Mouse (Mus musculus): ENCODE data around the gene Inpp5k. TPM values are rescaled to one million over a fixed set of nuclear protein-coding genes. Genes with fewer than 3 reads are reported as not detected.

Inpp5k gene
- total RNA-seq, 2 experiments from 2014 or later, result 46.3 to 47.0 TPM

GRCm38 (mm10) chr11:75654471-75655390 lies 23.9 kb downstream of the Inpp5k start:
- no peak for DNase-seq

DNA sequence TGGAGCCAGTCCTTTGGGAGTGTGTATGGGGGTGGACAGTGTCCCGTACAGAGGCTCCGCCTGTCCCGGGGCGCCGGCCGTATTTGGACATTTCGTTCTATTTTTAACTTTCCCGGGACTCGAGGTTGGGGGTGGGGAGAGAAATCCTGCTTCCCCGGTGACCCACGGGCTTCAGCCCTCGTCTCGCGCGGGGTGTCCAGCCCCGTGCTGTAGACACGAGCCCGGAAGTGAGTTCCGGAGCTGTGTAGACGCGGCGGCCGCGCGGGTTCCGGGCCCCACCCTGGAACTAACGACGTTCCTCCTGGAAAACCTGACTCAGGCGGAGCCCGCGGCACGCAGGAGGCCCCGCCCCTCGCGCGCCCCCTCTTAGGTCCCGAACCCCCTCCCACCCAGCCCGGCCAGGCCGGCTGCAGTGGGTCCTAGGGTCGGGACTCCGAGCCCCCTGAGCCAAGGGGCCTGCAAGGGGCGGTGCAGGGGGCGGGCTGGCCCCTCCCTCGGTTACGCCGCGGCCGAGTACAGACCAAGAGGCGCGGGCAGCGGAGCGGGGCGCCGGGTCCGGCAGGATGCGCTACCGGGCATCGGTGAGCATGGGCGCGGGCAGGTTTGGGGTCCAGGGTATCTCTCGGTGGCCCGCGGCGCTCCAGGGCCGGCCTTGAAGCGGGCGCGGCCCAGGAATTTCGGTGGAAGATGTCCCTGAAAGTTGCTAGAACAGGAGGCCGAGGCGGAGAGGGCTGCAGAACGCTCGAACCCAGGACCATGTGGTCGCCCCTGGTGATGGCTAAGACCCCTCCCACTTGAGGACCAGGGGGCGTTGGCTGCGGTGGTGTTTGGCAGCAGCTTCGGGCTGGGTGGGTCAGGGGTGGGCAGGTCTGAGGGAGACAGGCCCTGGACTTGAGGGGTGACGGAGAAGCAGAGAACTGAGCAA lies 25.1 kb downstream of the Inpp5k start:
- peak in 1 of 2 experiments; percentile 53 for DNase-seq

GRCm38 (mm10) chr11:75656621-75657590 lies 26.1 kb downstream of the Inpp5k start:
- DNase-seq, result no peak

DNA sequence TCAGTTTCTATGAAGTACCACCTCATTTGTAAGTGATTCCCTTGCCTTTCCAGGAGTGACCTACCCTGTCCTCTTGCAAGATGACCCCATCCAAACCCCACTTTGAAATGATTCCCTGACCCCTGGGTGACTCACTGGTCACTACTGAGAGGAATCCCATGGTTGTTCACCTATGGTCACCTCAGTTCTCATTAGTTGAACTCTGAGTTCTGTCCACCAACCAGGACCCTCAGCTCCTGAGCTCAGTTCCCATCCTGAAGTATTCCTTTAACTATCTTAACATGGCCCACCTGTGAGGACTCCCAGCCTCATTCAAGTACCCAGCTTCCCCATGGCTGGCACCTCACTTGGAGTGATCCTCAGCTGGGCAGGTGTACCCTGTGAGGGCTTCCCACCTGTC lies 27.1 kb downstream of the Inpp5k start:
- no peak for DNase-seq

DNA sequence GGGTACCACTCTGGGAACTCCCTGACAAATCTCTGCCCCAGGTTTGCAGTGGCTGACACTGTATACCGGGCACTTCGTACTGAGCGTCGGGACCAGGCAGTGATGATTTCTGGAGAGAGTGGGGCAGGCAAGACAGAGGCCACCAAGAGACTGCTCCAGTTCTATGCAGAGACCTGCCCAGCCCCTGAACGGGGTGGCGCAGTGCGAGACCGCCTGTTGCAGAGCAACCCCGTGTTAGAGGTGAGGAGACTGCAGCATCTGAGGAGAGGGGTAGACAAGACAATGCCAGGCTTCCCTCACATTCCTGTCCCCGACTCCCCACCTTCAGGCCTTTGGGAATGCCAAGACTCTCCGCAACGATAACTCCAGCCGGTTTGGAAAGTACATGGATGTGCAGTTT lies 27.5 kb downstream of the Inpp5k start:
- DNase-seq, result no peak

GRCm38 (mm10) chr11:75658996-75659750 lies 28.4 kb downstream of the Inpp5k start:
- DNase-seq, result no peak

GRCm38 (mm10) chr11:75660081-75660590 lies 29.3 kb downstream of the Inpp5k start:
- DNase-seq, result no peak

GRCm38 (mm10) chr11:75660941-75661800 lies 30.4 kb downstream of the Inpp5k start:
- DNase-seq, result no peak

GRCm38 (mm10) chr11:75662131-75662530 lies 31.3 kb downstream of the Inpp5k start:
- DNase-seq, result no peak

GRCm38 (mm10) chr11:75666296-75666695 lies 35.5 kb downstream of the Inpp5k start:
- DNase-seq, result no peak

- no peak for DNase-seq
These were observed 37.8 kb downstream of the Inpp5k start for GRCm38 (mm10) chr11:75668621-75669020.

GRCm38 (mm10) chr11:75669176-75669852 lies 38.5 kb downstream of the Inpp5k start:
- no peak for DNase-seq

DNA sequence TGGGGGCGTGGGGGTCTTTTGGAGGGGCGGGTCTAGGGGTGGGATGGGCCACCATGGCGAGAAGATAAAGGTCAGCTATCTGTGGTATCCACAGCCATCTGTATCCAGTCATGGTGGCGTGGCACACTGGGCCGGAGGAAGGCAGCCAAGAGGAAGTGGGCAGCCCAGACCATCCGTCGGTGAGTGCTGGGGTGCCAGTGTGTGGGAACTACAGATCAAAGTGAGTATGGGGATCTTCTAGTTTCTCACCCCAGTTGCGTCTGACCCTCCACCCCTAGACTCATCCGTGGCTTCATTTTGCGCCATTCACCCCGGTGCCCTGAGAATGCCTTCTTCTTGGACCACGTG lies 39.0 kb downstream of the Inpp5k start:
- no peak for DNase-seq

GRCm38 (mm10) chr11:75671426-75672180 lies 40.8 kb downstream of the Inpp5k start:
- no peak for DNase-seq

- no peak for DNase-seq
These were observed 42.6 kb downstream of the Inpp5k start for GRCm38 (mm10) chr11:75673411-75673810.

GRCm38 (mm10) chr11:75674875-75675274 lies 44.1 kb downstream of the Inpp5k start:
- no peak for DNase-seq

DNA sequence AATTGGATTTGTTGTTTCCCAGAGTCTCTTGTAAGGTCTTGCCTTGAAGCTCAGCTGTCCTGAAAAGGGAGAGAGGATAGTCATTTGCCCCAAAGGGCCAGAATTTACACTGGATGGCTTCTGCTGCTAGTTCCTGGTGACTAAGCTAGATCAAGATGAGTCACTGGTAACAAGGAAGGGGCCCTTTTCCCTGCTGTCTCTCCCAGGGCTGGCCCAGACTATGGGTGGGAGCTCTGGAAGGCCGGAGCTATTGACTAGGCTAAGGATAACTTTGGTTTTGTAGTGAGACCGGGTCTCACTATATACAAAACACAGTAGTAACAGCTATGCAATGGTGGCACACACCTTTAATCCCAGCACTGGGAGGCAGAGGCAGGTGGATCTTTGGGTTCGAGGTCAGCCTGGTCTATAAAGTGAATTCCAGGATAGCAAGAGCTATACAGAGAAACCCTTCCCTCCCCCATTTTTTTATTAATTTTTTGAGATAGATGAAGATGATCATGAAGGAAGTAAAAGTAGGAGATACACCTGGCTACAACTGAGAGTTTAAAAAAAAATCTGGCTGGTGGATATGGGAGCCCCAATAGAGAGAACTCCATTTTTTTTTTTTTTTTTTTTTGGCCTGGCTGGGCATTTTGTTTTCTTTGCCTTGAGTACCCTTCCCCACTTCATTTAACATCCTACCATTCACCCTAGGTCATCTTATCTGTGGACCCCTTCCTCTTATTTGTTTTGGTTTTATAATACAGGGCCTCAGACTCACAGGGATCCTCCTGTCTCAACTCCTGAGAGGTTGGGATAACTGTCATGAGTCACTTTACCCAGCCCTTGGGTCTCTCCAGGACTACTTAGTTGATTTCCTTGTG lies 47.3 kb downstream of the Inpp5k start:
- DNase-seq, result no peak
